Mouse (Mus musculus) limb, embryonic 10.5 days (tissue): ENCODE results near the gene Abhd17c. TPM values are rescaled to one million over a fixed set of nuclear protein-coding genes. Genes with fewer than 3 reads are reported as not detected.

Experiments
- DNase-seq: peaks from one replicate; pipeline ENCODE4 v3.0.0-alpha.2; 2017; ENCODE audit warnings: low spot score
- H3K27ac ChIP-seq: fragments of 300-500 bp; sonication (generic); 2 replicates; pipeline ENCODE4 v1.5.1; 2016; ENCODE audit warnings: mild to moderate bottlenecking
- H3K27me3 ChIP-seq: fragments of 300-500 bp; sonication (generic); 2 replicates; pipeline ENCODE4 v1.6.1; 2016; ENCODE audit warnings: low read depth, mild to moderate bottlenecking; ENCODE audit not compliant: poor library complexity, severe bottlenecking
- H3K36me3 ChIP-seq: fragments of 300-500 bp; sonication (generic); 2 replicates; pipeline ENCODE4 v1.6.1; 2016; ENCODE audit warnings: mild to moderate bottlenecking, moderate library complexity
- H3K4me1 ChIP-seq: fragments of 300-500 bp; sonication (generic); 2 replicates; pipeline ENCODE4 v1.6.1; 2016
- H3K4me3 ChIP-seq: fragments of 300-500 bp; sonication (generic); 2 replicates; pipeline ENCODE4 v1.5.1; 2016; ENCODE audit warnings: mild to moderate bottlenecking, moderate library complexity
- H3K9me3 ChIP-seq: fragments of 300-500 bp; sonication (generic); replicated peaks from 2 replicates; pipeline ENCODE4 v1.6.1; 2016; ENCODE audit warnings: mild to moderate bottlenecking
- WGBS: fragments of 180-500 bp; shearing (Covaris S2); methylation state at CpG from one replicate; pipeline ENCODE4 v1.1.7; 2016; 5-methylcytosine and 5-hydroxymethylcytosine counted together
- polyA plus RNA-seq: library from polyadenylated mRNA; unstranded; fragments of >200 nt; fragmentation: Nextera tagmentation; extraction: Ambion mirVana; gene quantifications from 2 replicates; pipeline ENCODE4 v1.2.1, GENCODE M21; 2016

The Abhd17c gene
- polyA plus RNA-seq, 1 experiment from 2014 or later, result 46.2 TPM

DNA sequence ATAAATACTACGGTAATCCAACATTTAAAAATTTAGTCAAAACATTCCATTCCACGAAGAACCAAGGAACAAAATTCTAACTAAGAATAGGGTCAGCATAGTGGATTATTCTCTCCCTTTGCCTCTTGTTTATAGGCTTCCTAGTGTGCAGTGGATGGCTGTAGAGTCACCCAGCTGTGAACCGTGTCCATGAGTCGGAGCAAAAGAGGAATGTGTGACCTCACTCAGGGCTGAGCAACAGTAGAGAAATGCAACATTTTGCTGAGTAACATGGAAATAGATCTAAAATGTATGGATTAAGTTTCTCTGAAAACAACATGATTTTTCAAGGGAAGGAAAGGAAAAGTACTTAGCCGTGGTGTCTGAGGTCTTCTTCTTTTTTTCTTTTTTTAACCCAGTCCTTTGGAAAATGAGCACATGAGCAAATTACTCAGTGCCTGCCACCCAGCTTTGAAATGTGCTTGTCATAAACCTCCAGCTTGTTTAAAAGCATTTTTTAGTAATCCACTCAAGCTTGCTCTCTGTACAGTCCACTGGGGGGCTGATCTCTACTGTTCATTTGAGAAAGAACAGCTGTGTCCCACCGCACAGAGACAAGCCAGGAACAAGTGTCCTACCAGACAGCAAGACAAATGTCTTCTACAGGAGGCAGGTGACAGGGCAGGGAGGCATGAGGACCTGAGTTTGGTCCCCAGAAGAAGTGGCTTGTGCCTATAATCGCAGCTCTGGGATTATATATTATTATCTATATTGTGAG is 74.3 kb downstream of the Abhd17c start:
- Histone ChIP-seq H3K4me1 (peaks cover 4% of the 10 kb centered on the region; the same call in 1 of the 2 replicates), H3K4me3 (no peak overlapping the region), H3K9me3 (no peaks in the 10 kb centered on the region), H3K27ac (no peak overlapping the region), H3K36me3 (no peaks in the 10 kb centered on the region), H3K27me3 (no peaks in the 10 kb centered on the region)
- 87% methylated on average over 7 of the region's 7 CpGs for WGBS
- no peak for DNase-seq

DNA sequence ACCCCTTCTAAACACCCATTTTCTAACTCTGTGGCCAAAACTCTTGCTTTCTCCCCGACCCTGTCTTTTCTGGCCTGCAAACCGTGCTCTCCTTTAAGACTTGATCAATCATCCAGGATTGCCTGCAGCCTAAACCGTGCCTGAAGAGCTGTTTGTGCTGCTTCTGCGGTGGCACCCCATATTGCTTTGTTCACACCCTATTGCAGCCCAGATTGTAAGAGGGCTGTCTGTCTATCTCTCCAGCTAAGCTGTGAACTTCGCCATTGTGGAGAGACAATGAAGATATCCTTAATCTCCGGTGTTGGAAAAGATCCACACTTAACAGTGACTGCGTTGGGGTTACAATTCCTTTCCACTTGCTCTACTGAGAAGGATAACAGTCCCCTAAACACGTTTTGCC is 77.4 kb downstream of the Abhd17c start:
- no peaks in the 10 kb centered on the region for H3K36me3 ChIP-seq
- H3K27ac ChIP-seq, result no peak overlapping the region
- no peaks in the 10 kb centered on the region for H3K9me3 ChIP-seq
- DNase-seq, result no peak
- 53% methylated on average over 8 of the region's 8 CpGs for WGBS
- H3K4me1 ChIP-seq, result peaks cover 8% of the 10 kb centered on the region; the same call in 1 of the 2 replicates
- no peak overlapping the region for H3K4me3 ChIP-seq
- H3K27me3 ChIP-seq, result no peaks in the 10 kb centered on the region

DNA sequence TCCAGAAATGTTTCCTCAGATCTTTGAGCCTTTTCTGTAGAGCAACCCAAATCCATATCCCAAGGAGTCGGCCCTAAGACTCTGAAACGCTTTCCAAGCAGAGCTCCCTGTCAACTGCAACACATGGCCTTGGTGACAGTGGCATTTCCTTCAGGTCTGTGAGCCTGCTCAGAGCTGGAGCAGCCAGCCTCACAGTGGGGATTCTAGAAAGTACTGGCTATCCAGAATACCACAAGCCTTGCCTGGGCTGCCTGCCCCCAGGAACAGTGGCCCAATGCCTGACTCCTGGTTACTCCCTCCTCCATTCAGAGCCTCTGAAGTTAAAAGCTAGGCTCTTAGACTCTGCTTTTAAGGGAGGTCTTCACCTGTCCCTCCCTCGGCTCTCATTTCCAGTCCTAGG is 77.8 kb downstream of the Abhd17c start:
- no peak for DNase-seq
- Histone ChIP-seq H3K36me3 (no peaks in the 10 kb centered on the region), H3K4me1 (peaks cover 8% of the 10 kb centered on the region; the same call in 1 of the 2 replicates), H3K9me3 (no peaks in the 10 kb centered on the region), H3K4me3 (no peak overlapping the region), H3K27ac (no peak overlapping the region), H3K27me3 (no peaks in the 10 kb centered on the region)
- WGBS, result 84% methylated on average over 3 of the region's 3 CpGs

DNA sequence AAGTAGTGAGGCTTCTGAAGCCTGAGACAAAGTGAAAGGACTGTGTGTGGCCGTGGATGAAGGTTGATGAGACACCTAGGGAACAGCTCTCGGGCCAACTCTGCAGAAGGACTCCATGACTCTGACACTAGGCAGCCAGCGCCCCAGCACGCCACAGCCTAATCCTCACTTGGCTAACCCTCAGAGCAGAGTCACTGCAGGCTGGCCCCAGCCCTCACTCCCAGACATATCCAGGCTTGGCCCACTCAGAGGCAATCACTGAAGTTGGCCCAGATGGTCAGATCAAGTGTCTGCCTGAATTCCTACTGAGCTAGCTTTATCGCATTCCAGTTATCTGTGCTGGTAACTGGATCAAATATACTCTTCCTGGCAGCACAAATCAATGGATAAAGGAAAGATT is 82.8 kb downstream of the Abhd17c start:
- Histone ChIP-seq H3K36me3 (no peaks in the 10 kb centered on the region), H3K4me3 (no peak overlapping the region), H3K27me3 (no peaks in the 10 kb centered on the region), H3K27ac (no peak overlapping the region), H3K9me3 (no peaks in the 10 kb centered on the region), H3K4me1 (peaks cover 4% of the 10 kb centered on the region; the same call in 1 of the 2 replicates)
- WGBS, result 85% methylated on average over 5 of the region's 5 CpGs
- DNase-seq, result no peak

DNA sequence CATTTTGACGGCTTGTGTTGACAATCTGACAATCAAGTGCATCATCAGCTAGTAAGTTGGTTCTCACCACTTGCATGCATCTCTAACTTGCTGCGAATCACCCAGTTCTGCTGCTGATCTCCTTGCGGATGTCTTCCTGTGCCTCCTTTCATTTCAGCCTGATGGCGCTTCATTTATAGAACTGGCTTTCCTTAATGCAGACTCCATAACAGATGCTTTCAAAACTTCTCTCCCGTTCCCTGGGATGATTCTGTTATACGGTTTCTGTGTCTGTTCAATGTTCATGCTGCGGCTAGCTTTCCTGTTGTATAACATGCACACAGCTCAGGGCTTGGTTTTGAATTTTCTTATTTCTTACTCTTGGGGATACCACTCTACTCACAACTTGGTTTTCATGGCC is 91.9 kb downstream of the Abhd17c start:
- no peak overlapping the region for H3K27ac ChIP-seq
- no peak overlapping the region for H3K4me3 ChIP-seq
- DNase-seq, result no peak
- H3K27me3 ChIP-seq, result no peaks in the 10 kb centered on the region
- H3K9me3 ChIP-seq, result no peaks in the 10 kb centered on the region
- peaks cover 13% of the 10 kb centered on the region for H3K4me1 ChIP-seq
- WGBS, result 94% methylated on average over 7 of the region's 7 CpGs
- H3K36me3 ChIP-seq, result no peaks in the 10 kb centered on the region

Other genes starting within 250 kb of the Abhd17c start
- gene Cemip, start 65.4 kb downstream of the Abhd17c start, polyA plus RNA-seq, result 0.03 TPM in 1 of 2 replicates, not detected in the other